Mouse (Mus musculus) gastrocnemius, postnatal 36 days (tissue): ENCODE results near the gene Pofut1. TPM values are rescaled to one million over a fixed set of nuclear protein-coding genes. Genes with fewer than 3 reads are reported as not detected.
"Not testable (repeated sequence)": the region's sequence is repeated elsewhere in the genome, so short reads cannot be mapped to it uniquely, and the experiment has no call there.

Experiments used
- DNase-seq, 2 experiments: peaks; one replicate each; pipeline ENCODE4 v3.0.0; 2022
- intact Hi-C: fragments of 180-260 bp; cut with DNase I; formaldehyde crosslinking; loops from one replicate; pipeline ENCODE4 v1.15.1; 2025
- total RNA-seq, 2 experiments: library from RNA; stranded (reverse); gene quantifications; 2 replicates each; pipeline ENCODE4 v1.2.3; 2021

The Pofut1 gene
- total RNA-seq, 2 experiments from 2014 or later, result 9.5 to 9.9 TPM

DNA sequence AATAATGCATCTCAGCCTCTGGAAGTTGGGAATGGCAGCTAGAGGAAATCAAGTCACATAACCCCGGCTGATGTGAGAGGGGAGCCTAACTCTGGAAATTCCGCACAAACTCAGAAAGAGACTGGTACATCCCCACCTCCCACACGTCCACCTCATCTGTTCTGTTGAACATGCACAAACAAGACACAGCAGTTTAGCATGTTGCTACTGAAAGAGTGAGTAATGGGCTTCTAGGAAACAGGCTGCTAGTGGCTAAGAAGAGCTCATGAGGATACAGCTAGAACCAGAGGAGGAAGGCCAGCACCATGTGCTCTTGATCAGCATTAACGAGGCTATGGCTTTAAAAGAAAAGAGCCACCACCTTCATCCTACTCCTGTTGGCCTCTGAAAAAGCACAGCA is 3.4 kb upstream of the Pofut1 start:
- DNase-seq, result no peak
- intact Hi-C loops, result no loop called here

DNA sequence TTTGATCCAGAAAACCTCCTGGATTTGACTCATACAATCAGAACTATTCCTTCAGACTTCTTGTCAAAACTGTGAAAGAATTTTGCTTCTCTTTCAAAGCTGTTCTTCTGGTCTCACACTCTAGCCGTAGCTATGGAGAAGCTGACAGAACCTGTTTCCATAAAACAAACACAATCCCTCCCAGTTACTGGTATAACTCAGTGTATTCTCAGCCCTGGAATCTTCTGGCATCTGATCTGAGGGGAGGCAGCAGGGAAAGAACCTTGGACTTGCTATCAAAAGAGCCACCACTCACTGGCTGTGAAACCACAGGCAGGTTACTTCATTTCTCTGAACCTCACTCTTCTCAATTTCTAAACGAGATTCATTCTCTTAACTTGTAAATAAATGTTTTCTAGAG is 2.9 kb upstream of the Pofut1 start:
- intact Hi-C loops, result no loop called here
- DNase-seq, result no peak

DNA sequence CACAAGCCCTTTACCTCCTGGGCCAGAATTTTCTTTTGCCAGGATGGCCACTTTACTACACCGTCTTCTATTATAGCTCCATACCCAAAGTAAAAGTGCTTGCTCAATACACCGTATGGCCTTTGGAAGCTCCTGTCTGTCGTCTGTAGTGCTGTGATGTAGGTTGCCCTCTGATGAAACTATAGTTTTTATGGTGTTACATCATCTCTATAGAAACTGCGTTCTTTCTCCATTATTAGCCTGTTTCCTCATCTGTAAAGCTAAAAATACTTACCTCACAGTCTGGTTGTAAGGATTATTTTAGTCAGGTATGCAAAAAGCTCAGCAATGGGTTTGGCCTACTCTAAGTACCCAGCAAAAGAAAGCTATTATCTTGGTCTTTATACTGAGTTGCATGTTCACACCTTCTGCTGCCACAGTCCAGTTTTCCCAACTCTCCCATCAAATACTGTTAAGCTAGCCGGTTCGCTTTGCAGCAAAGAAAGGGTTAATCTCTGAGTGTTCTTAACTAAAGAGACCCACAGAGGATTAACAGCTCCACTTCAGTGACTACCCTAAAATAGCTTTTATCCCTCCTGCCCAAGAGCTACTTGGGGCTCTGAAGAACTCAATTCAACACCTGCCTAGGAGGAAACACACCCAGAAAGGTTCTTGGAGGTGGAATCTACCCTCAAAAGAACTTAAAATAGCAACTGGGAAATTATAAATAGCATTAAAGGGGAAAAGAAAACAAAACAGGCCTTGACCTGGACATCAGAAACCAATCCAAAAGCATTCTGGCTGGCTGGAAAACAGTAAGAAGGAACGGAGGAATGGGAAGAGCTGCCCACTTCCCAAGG is 2.1 kb upstream of the Pofut1 start:
- DNase-seq, result no peak
- intact Hi-C loops, result no loop called here

DNA sequence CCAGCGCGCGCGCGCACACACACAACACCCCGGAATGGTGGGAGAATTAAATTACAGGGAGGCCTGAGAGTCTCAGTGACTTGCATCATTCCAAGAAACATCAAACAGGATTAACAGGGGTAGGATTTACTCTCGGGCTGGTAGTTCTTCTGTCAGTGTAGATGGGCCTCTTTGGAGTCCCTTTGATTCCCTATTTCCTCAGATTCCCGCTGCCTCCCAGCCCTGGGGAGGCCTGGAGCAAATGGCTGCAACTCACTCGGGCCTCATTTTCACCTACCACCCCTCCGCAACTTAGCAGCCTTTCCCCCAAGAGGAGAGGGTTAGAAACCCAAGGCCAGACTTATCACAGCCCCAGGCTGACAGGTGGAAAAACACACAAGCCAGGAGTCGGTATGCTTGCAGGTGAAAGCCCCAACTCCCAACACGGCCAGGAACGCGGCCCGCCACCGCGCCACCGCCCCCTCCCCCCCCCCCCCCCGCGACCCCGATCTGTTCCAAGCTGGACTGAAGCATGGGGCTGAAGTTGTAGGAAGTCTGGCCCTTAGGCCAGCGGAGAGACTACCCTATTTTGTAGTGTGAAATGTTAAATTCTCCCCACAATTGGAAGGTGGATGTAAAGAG is 1.4 kb upstream of the Pofut1 start:
- no peak for DNase-seq
- intact Hi-C loops, result loop anchor here (5.0 kb wide), 2 partner anchors 52 to 93 kb away; partner anchors contain the start of gene Kif3b

DNA sequence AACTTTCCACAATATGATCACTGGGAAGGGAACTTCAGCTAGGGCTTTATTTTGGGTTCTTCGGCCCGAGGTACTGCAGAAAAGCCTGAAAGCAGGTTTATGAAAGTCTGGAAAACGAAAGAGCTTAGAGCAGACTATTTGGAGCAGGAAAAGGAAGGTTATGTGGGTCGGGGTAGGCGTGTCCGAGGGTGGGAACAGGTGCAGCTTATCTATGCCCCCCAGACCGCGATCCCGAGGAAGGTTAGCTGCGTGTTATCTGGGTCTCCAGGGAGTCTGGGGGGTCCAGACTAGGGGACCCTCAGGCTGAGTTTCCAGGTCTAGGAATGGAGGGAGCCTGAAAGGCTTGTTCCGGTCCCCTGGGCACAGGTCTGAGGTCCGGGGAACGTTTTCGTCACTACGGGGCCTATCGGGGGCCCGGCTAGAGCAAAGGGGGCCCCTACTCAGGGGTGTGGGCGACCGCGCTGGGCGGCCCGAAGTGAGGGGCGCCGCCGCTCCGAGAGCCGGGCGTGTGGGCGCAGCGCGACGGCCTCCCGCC is 565 bp upstream of the Pofut1 start:
- DNase-seq, result no peak
- intact Hi-C loops, result loop anchor here (5.0 kb wide), 2 partner anchors 52 to 93 kb away; partner anchors contain the start of gene Kif3b

DNA sequence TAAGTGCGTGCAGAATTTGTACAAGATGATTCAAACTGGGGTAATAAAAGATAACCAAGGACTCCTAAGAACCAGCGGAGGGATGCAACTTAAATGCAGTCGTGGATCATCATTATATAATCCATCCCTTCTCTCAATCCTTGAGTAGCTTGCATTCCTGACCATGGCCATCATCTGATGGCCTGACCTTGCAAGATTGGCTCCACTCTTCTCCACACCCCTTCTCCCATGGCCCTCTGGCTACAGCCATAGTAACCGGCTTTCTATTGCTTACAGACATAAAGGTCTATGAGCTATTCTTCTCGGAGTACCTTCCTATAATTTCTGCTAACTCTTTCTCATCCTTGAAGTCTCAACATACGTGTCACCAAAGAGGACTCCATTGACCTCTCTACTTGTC is 823 bp downstream of the Pofut1 start:
- no peak for DNase-seq
- intact Hi-C loops, result loop anchor here (5.0 kb wide), 2 partner anchors 50 to 95 kb away; partner anchors contain the start of gene Kif3b

DNA sequence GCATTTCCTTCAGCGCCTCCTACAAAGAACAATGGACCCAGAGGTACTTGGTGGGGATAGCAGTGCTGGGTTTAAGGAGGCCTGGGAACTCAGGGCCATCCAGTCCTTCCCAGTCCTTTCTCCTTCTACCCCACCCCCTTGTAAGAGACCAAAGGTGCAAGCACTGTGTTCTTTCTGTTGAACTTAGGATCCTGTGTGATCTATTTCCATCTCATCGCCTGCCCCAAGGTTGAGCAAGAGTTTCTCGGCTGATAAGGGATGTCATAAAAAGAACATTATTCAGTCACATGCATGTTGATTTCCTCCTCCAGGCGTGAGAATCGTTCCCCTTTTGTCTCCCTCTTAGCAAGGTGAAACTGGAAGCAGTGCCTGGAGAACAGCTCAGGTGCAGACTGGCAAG is 8.4 kb downstream of the Pofut1 start:
- DNase-seq, result no peak
- intact Hi-C loops, result no loop called here

DNA sequence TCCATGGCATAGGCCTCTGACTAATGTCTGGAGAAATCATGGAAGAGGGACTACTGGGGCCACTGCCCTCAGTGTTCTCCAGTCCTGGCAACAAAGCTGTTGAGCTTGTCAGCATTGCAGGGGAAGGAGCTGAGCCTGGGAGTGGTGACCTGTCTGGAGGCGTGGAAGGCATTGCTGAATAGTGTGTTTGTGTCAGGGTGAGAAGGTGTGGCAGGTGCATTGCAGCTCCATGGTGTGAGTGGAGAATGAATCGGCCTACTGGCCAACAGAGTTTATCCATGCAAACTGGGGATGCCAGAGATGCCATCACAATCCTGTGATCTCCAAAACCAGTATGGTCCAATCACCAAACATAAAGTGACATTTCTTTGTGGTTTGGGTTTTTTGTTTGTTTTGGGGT is 15.3 kb downstream of the Pofut1 start:
- intact Hi-C loops, result no loop called here
- DNase-seq, result no peak

DNA sequence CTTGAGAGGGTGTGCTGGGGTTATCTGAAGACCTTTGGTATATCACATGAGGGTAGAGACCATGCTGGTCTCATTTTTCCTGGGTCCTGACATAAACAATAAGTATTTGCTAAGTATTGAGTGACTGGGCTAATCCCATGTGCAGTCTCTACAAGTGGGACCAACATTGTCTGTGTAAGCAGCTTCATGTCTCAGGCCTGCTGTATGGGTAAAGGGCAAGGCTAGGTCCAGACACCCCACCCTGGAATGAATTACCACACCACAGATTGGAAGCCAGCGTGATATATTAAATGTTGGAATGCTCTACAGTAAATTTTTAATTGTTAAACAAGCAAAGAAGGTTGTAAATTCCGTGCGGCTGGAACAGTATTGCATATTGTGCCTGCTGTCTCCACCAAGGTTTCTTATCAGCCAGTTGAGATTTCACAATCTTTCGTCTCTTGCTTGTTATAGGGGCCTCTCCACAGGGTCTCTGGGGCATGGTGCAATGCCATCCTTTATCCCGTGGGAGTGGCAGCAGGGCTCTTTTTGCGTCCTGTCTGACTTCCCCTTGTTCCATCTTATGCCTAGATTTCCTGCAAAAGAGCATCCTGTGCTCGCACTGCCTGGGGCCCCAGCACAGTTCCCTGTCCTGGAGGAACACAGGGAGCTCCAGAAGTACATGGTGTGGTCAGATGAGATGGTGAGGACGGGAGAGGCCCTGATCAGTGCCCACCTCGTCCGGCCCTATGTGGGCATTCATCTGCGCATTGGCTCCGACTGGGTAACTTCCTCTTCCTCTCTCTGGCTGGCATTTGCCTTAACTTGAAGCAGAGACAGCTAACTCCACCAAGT is 17.9 kb downstream of the Pofut1 start:
- DNase-seq, result no peak
- intact Hi-C loops, result no loop called here

DNA sequence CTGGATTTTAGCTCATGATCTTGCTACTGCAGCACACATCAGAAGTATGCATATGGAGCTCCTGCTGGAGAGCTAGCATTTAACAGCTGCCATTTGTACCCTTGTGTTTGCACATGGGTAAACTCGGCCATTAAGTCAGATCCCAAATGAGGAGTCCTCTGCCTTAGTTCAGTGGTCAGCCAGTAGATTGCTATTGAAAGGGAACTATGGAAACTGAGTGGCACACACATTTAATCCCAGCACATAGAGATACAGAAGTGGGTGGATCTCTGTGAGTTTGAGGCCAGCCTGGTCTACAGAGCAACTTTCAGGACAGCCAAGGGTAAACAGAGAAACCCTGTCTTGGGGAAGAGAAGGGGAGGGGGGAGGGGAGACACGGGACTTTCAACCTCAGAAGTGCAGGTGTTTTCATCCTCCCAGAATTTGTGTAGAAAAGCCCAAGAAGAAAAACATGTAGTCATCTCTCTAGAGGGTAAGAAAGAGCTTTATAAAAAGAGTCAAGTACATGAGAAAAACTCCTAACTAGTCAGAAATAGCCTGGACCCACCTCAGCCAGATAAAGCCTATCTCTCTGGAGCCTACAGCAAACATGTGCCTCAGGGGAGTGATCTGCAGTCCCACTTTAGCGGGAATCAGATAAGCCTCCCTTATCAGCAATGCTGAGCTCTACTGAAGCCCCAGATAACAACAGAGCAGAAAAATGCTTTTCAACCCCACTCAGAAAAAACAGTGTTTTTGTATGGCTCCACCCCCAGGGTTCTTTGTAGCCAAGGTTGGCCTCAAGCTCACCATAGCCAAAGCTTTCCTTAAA is 18.7 kb downstream of the Pofut1 start:
- intact Hi-C loops, result no loop called here
- DNase-seq, result no peak

DNA sequence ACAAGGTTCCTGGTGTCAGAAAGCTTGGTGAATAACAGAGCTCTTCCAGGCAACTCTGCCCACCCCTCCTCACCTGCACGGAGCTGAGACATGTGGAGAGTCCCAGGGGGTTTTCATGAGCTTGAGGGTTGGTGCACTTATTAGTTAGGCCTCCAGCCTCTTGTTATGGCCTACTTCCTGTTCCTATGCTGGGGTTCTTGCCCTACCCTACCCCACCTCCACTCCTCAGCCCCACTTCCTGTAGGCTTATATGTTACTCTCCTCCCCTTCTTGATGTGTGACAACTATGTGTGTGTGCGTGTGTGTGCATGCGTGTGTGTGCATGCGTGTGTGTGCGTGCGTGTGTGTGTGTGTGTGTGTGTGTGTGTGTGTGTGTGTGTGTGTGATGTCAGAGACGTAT is 21.7 kb downstream of the Pofut1 start:
- no peak for DNase-seq
- intact Hi-C loops, result no loop called here

DNA sequence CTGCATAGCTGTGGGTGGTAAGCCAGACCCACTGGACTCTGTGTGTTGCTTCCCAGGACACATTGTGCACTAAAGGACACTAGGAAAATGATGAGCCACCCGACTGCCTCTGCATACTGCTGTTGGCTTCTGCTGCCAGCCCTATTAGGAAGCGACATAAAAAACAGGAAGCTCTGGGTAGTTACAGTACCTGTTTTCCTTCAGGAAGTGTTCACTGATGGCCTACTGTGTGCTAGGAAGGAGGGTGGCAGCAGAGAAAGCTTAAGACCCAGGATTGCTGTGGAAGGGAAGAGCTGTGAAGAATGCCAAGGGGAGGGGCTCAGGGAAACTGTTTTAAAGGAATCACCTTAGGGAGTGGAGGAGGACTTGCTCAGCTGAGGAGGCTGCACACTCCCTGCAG is 26.0 kb downstream of the Pofut1 start:
- intact Hi-C loops, result no loop called here
- DNase-seq, result no peak

DNA sequence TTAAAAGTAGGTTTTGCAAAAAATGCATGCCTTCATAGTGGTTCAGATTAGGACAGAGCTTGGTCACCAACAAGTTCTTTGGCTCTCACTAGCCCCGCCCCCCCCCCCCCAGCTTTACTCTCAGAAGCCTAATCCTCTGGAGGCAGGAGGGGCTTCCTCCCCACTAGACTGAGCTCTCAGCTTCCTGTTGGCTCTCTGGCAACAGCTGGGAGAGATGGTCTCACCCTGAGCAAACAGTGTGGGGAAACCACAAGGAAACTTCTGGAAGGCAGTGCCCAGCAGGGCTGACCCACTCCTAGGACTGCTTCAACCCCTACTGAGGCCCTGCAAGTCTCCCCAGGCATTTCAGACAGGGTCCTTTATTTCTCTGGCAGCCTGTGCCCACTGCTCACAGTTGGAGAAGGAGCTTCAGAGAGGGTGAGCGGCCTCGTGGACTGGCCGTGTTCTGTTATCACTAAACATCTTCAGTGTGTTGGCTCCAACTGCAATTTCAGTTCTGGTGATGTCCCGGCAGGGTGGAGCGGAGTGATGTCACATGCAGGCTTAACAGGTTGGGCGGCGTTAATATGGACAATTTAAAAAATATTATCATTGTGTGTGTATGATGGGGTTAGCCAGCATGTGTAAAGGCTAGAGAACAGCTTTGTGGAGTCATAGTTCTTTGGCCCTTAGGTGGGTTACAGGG is 29.0 kb downstream of the Pofut1 start:
- intact Hi-C loops, DNase-seq: not testable (repeated sequence)

DNA sequence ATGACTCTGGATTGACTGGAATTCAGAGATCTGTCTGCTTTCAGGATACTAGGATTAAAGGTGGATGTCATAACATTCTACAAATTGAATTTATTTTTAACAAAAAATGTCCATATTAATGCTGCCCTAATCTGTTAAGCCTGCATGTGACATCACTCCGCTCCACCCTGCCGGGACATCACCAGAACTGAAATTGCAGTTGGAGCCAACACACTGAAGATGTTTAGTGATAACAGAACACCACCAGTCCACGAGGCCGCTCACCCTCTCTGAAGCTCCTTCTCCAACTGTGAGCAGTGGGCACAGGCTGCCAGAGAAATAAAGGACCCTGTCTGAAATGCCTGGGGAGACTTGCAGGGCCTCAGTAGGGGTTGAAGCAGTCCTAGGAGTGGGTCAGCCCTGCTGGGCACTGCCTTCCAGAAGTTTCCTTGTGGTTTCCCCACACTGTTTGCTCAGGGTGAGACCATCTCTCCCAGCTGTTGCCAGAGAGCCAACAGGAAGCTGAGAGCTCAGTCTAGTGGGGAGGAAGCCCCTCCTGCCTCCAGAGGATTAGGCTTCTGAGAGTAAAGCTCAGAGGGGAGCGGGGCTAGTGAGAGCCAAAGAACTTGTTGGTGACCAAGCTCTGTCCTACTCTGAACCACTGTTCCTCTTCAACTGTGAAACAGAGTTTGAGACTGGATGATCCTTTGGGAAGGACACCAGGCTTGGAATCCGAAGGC is 33.0 kb downstream of the Pofut1 start:
- DNase-seq, intact Hi-C loops: not testable (repeated sequence)

DNA sequence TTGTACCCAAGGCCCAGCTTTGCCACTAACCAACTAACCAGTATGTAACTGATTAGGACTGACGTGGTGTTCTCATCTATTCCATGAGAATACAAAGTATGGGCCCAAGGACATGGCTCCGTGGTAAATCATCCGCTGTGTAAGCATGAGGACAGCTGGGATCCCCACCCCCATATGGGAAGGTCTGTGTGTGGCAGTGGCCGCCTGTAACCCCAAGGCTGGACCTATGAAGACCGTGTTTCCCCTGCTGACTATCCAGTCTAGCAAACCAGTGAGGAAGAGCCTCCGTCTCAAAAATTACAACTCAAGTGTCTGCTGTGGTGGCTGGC is 33.5 kb downstream of the Pofut1 start:
- intact Hi-C loops, result no loop called here
- DNase-seq, result no peak

DNA sequence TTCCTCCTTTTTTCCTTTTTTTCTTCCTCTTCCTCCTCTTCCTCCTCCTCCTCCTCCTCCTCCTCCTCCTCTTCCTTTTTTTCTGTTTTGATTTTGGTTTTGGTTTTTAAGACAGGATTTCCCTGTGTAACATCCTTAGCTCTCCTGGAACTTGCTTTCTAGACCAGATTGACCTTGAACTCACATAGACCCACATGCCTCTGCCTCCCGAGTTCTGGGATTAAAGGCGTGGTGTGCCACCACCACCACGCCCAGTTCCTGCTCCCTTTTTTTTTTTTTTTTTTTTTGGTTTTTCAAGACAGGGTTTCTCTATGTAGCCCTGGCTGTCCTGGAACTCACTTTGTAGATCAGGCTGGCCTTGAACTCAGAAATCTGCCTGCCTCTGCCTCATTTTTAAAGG is 34.2 kb downstream of the Pofut1 start:
- intact Hi-C loops, DNase-seq: not testable (repeated sequence)

DNA sequence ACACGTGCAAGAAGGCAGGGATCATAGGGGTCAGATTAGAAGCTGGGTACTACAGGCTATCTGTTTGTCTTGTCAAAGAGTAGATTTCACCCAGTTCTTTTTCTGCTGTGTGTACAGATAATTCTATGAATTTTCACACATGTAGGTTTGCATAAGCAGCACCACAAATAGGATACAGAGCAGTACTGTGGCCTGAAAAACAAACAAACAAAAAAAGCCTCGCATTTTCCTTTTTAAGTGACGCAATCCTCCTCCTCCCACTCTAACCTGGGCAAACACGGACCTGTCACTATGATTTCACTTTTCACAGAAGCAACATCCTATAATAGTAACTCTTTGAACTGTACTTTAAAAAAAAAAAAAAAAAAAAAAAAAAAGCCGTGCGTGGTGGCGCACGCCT is 35.1 kb downstream of the Pofut1 start:
- intact Hi-C loops, result no loop called here
- no peak for DNase-seq

DNA sequence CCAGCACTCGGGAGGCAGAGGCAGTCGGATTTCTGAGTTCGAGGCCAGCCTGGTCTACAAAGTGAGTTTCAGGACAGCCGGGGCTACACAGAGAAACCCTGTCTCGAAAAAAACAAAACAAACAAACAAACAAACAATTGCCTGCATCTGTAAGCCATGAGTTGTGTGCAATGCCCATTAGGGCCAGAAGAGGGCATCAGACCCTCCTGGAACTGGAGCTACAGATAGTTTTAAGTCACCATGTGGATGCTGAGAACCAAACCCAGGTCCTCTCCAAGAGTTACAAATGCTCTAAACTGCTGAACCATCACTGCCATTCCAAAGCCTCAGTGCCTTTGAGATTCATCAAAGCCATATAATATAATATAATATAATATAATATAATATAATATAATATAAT is 35.5 kb downstream of the Pofut1 start:
- DNase-seq, intact Hi-C loops: not testable (repeated sequence)

DNA sequence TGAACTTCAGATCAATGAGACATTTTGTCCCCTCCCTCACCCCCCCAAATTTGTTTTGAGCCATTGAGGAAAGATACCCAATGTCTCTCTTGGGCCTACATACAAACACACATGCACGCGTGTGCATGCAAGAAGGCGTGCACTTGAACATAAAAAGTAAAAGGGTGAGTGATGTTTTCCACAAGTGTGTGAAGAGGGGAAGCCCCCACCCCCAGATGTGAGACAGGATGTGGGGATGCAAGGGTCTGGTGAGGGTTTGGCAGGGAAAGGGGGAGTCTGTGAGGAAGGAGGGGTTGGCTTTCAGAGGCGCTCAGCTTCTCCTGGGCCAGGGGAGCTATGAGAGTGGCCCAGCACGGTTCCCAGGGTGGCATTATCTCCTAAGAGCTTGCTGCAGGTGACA is 37.0 kb downstream of the Pofut1 start:
- intact Hi-C loops, result no loop called here
- DNase-seq, result no peak
